Mouse (Mus musculus) midbrain, embryonic 14.5 days (tissue): Measurements from ENCODE around the gene Lgr5. TPM values are rescaled to one million over a fixed set of nuclear protein-coding genes. Genes with fewer than 3 reads are reported as not detected.

Source experiments
- ATAC-seq: fragments of 200-750 bp; cut with Nextera tagmentation; 2 replicates; pipeline ENCODE4 v1.8.0; 2017; ENCODE audit warnings: moderate number of reproducible peaks, moderate library complexity; ENCODE audit not compliant: low FRiP score, low TSS enrichment
- DNase-seq: peaks from one replicate; pipeline ENCODE4 v3.0.0-alpha.2; 2015
- H3K27ac ChIP-seq: fragments of 300-500 bp; sonication (generic); replicated peaks from 2 replicates; pipeline ENCODE4 v1.5.1; 2014; ENCODE audit warnings: mild to moderate bottlenecking, low read depth, low read length, moderate library complexity
- H3K27me3 ChIP-seq: fragments of 300-500 bp; sonication (generic); 2 replicates; pipeline ENCODE4 v1.6.1; 2014; ENCODE audit warnings: low read length, control low read depth, mixed read lengths; ENCODE audit not compliant: control insufficient read depth, insufficient read depth
- H3K36me3 ChIP-seq: fragments of 300-500 bp; sonication (generic); 2 replicates; pipeline ENCODE4 v1.6.1; 2014; ENCODE audit warnings: low read length, control low read depth; ENCODE audit not compliant: control insufficient read depth, insufficient read depth
- H3K4me1 ChIP-seq: fragments of 300-500 bp; sonication (generic); 2 replicates; pipeline ENCODE4 v1.6.1; 2014; ENCODE audit warnings: mild to moderate bottlenecking, antibody characterized with exemption, low read length, control low read depth; ENCODE audit not compliant: control insufficient read depth, insufficient read depth
- H3K4me2 ChIP-seq: fragments of 300-500 bp; sonication (generic); 2 replicates; pipeline ENCODE4 v1.6.1; 2014; ENCODE audit warnings: mild to moderate bottlenecking, low read length, moderate library complexity
- H3K4me3 ChIP-seq: fragments of 300-500 bp; sonication (generic); replicated peaks from 2 replicates; pipeline ENCODE4 v1.5.1; 2014; ENCODE audit warnings: low read depth, low read length
- H3K9ac ChIP-seq: fragments of 300-500 bp; sonication (generic); replicated peaks from 2 replicates; pipeline ENCODE4 v1.6.1; 2014; ENCODE audit warnings: mild to moderate bottlenecking, low read length, moderate library complexity
- H3K9me3 ChIP-seq: fragments of 300-500 bp; sonication (generic); 2 replicates; pipeline ENCODE4 v1.6.1; 2016; ENCODE audit warnings: low read length, control low read depth, mixed read lengths; ENCODE audit not compliant: control insufficient read depth
- WGBS: fragments of 180-500 bp; shearing (Covaris S2); extraction: QIAGEN DNeasy Blood & Tissue Kit; methylation state at CpG from one replicate; pipeline ENCODE4 v1.1.7; 2014; 5-methylcytosine and 5-hydroxymethylcytosine counted together
- polyA plus RNA-seq: library from polyadenylated mRNA; unstranded; fragments of >200 nt; fragmentation: Nextera tagmentation; extraction: Ambion mirVana; gene quantifications from 2 replicates; pipeline ENCODE4 v1.2.1, GENCODE M21; 2014

Lgr5 gene
- polyA plus RNA-seq, 1 experiment from 2014 or later = 1.9 TPM

DNA sequence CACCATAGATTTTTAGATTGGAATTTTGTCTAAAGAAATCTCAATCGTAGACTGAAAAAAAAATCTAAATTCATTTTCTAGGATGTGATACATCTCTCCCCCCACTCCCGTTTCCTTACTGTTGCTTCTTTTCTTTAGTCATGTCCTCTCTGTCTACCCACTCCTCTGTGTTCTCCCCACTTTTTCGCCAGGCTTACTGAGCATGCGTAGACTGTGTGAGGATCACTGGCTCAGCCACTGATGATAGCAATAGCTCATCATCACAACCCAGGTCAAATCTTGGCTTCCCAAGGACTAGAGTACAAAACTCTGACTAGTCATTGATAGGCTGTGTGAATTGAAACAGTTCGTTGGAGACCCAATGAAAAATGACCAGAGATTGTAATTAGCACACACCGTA lies 6.1 kb upstream of the Lgr5 start:
- Histone ChIP-seq H3K9me3 (no peaks in the 10 kb centered on the region), H3K4me2 (no peak overlapping the region), H3K9ac (no peak overlapping the region), H3K27ac (no peak overlapping the region), H3K36me3 (no peaks in the 10 kb centered on the region), H3K4me1 (no peaks in the 10 kb centered on the region), H3K4me3 (no peak overlapping the region), H3K27me3 (peaks cover 8% of the 10 kb centered on the region; the same call in 1 of the 2 replicates)
- DNase-seq (no peak), ATAC-seq (no peak)
- 91% methylated on average over 6 of the region's 6 CpGs for WGBS

DNA sequence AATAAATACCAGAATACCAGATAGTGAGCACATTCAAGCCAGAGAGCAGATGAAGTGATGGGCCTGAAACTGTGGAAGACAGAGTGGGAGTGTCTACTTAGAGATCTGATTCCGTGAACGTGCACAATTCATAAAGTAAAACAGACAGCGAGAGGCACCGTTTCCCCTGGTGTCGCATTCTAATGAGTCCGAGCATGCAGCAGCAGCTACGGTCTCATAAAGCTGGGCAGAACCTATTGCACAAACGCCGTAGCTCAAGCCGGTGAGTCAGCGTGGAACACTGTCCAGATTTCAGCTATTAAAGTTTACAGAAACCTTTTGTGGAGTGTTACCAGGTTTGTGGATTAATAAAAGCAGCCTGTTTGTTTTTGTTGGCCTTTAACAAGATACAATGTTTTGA lies 5.6 kb upstream of the Lgr5 start:
- H3K4me3 ChIP-seq = no peak overlapping the region
- H3K27ac ChIP-seq = no peak overlapping the region
- no peak overlapping the region for H3K9ac ChIP-seq
- no peaks in the 10 kb centered on the region for H3K9me3 ChIP-seq
- 25% methylated on average over 11 of the region's 11 CpGs for WGBS
- 0 out of 2 replicates have a peak overlapping the region, but pooled peaks have one; percentile 6 for H3K4me2 ChIP-seq
- H3K36me3 ChIP-seq = no peaks in the 10 kb centered on the region
- peaks cover 12% of the 10 kb centered on the region; the same call in 1 of the 2 replicates for H3K27me3 ChIP-seq
- DNase-seq (peak; percentile 62), ATAC-seq (no peak)
- H3K4me1 ChIP-seq = peaks cover under 1% of the 10 kb centered on the region; the same call in 1 of the 2 replicates

DNA sequence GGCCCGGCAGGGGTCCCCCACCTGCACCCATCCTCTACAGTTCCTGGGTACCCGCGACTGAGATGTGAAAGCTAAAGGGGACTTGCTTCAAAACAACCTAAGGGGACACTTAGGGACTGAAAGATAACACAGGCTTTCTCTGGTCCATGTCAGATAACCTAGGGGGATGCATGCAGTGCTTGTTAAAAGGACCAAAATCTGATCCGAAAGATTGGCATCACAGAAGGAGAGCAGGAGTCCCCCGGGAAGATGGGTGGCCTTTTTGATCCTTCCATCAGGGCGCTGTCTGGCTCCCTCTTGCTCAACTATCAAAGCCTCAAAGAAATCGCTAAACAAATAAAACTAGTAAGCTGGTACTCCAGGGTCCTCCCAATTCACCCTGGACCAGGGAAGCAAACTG lies 399 bp upstream of the Lgr5 start:
- peak overlapping the region; percentile 97 for H3K4me2 ChIP-seq
- peaks cover 45% of the 10 kb centered on the region for H3K27me3 ChIP-seq
- H3K4me3 ChIP-seq = peak overlapping the region; percentile 59
- peaks cover 15% of the 10 kb centered on the region; the same call in 1 of the 2 replicates for H3K4me1 ChIP-seq
- no peak for ATAC-seq
- peak; percentile 27 for DNase-seq
- no peaks in the 10 kb centered on the region for H3K9me3 ChIP-seq
- no peaks in the 10 kb centered on the region for H3K36me3 ChIP-seq
- 0 out of 2 replicates have a peak overlapping the region, but pooled peaks have one; percentile 13 for H3K27ac ChIP-seq
- under 1% methylated on average over 7 of the region's 7 CpGs for WGBS
- peak overlapping the region; percentile 57 for H3K9ac ChIP-seq

DNA sequence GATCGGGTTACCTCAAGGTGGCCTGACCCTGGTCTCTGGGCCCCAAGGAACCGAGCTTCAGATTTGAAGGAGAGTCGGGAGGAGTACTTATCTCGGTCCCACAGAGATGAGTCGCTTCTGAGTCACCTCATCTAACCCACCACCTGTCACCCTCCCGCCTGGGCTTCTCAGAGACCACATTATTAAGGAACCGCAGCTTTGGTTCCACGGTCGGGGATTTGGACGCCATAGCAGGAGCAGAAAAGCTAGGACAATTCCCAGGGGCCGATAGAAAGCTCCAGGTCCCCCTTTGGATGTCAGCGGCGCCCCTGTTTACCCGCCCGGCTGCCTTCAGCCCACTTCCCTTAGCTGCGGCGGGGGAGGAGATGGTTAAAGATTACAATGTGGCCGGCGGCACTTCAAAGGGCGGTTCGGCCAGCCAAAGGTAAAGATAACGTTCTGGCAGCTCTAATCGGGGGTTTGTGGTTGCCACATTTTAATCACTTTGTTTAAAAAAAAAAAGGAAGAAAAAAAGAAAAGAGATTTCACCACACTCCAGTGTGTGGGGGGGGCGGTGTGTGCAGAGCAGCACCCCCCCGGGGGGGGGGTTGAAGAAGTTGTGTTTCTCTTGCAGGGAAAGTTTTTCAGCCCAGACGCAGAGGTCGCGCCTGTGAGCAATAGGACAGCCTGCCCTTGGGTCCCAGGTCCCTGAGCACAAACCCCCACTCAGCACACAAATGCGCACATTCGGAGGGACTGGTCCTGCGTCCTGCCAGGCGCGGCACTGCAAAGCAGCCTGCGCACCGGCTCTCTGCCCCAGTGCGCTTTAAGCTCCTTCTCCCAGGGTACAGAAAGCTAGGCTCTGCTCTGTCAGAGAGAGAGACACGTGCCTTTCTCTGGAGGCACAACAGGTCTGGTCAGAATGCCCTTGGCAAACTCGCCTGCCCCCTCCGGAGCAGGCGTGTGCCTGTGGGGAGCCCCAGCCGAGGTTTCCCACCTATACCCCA lies 1.0 kb downstream of the Lgr5 start:
- H3K4me3 ChIP-seq = peak overlapping the region; percentile 59
- H3K27ac ChIP-seq = no peak overlapping the region; the same call in 1 of the 2 replicates
- no peaks in the 10 kb centered on the region for H3K36me3 ChIP-seq
- H3K9me3 ChIP-seq = no peaks in the 10 kb centered on the region
- DNase-seq = peak; percentile 74
- ATAC-seq = peak; percentile 69
- WGBS = under 1% methylated on average over 41 of the region's 41 CpGs
- H3K9ac ChIP-seq = peak overlapping the region; percentile 57
- H3K27me3 ChIP-seq = peaks cover 48% of the 10 kb centered on the region
- H3K4me2 ChIP-seq = peak overlapping the region; percentile 97
- H3K4me1 ChIP-seq = peaks cover 15% of the 10 kb centered on the region; the same call in 1 of the 2 replicates

DNA sequence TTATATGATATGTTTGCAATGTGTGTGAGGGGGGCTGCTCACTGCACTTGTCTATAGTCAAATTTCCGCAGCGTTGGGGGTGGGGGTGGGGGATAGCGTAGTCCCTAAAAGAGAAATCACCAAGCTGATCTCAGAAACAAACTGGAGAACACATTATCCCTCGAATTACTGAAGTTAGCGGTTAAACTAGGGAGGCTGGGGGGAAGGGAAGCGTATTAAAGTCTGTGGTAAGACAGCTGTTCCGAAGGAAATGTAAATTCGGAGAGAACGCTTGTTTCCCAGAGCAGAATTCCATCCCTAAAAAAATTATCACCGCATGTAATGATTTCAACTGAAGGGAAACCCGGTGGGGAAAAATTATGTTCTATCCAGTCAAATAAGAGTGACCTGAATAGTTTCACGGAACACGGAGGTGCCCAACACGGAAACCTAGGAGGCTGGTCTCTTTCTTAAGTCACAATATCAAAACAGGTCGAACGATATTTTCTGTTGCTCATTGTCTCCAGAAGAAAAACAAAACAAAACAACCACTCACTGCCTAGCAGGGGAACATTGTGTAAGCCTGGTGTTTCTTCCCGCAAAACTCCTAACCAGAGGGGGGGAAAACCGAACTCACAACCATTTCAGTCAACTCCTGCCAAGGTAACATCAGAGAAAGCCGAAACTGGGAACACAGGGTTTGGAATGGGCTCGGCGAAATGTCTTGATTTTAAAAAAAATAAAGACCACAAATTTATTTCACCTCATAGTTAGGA lies 1.9 kb downstream of the Lgr5 start:
- H3K9ac ChIP-seq = no peak overlapping the region

DNA sequence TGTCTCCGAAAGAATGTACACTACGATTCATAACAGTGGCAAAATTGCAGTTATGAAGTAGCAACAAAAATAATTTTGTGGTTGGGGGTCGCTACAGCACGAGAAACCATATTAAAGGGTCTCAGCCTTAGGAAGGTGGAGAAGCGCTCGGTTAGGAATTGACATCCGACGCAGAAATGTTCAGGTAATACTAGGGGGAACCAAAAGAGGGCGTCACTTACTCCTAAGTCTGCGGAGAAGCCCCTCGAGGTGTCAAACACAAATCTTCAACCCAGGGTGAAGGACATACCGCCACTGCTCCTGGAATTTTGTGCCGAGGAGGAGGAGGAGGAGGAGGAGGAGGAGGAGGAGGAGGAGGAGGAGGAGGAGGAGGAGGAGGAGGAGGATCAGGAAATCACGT lies 2.9 kb downstream of the Lgr5 start:
- Histone ChIP-seq H3K4me1 (peaks cover 17% of the 10 kb centered on the region), H3K27ac (no peak overlapping the region), H3K36me3 (no peaks in the 10 kb centered on the region), H3K9me3 (no peaks in the 10 kb centered on the region), H3K27me3 (peaks cover 48% of the 10 kb centered on the region), H3K4me2 (peak overlapping the region; percentile 97), H3K9ac (no peak overlapping the region), H3K4me3 (no peak overlapping the region)
- DNase-seq (peak; percentile 37), ATAC-seq (no peak)
- 18% methylated on average over 13 of the region's 14 CpGs for WGBS

More for the DNA sequence above, 1.9 kb downstream of the Lgr5 start:
- ATAC-seq (no peak), DNase-seq (peak; percentile 52)
- H3K27me3 ChIP-seq = peaks cover 48% of the 10 kb centered on the region
- peak overlapping the region; percentile 59 for H3K4me3 ChIP-seq
- peak overlapping the region; percentile 97 for H3K4me2 ChIP-seq
- 1% methylated on average over 21 of the region's 21 CpGs for WGBS
- no peak overlapping the region for H3K27ac ChIP-seq
- no peaks in the 10 kb centered on the region for H3K36me3 ChIP-seq
- H3K4me1 ChIP-seq = peaks cover 15% of the 10 kb centered on the region; the same call in 1 of the 2 replicates
- H3K9me3 ChIP-seq = no peaks in the 10 kb centered on the region

- no peak for ATAC-seq
- Histone ChIP-seq H3K27ac (no peak overlapping the region), H3K27me3 (peaks cover 35% of the 10 kb centered on the region), H3K36me3 (no peaks in the 10 kb centered on the region), H3K4me3 (no peak overlapping the region), H3K9ac (no peak overlapping the region), H3K9me3 (no peaks in the 10 kb centered on the region), H3K4me1 (peaks cover 19% of the 10 kb centered on the region), H3K4me2 (no peak overlapping the region)
- WGBS = 88% methylated on average over 3 of the region's 3 CpGs
- no peak for DNase-seq
These were observed 4.5 kb downstream of the Lgr5 start for GRCm38 (mm10) chr10:115583071-115583470.

DNA sequence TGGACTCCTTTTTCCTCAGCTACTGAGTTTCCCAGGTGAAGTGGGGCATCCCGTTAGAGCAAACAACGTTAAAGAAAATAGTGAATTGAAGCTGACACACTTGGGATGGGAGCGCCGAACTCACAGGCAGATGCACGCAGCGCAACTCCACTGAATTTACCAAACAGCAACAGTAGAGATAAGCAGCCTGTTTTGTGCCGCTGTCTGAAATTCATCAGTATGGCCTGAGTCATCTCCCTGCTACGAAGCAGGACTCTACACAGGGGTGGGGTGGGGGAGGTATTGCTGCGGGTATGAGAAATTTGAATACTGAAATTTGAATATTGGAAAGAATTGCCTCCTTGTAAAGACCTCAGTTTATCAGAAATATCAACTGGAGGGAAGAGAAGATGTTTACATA lies 5.6 kb downstream of the Lgr5 start:
- ATAC-seq (no peak), DNase-seq (no peak)
- no peak overlapping the region for H3K4me2 ChIP-seq
- peaks cover 16% of the 10 kb centered on the region for H3K4me1 ChIP-seq
- no peak overlapping the region for H3K27ac ChIP-seq
- H3K9ac ChIP-seq = no peak overlapping the region
- 77% methylated on average over 9 of the region's 9 CpGs for WGBS
- no peaks in the 10 kb centered on the region for H3K9me3 ChIP-seq
- peaks cover 34% of the 10 kb centered on the region for H3K27me3 ChIP-seq
- H3K36me3 ChIP-seq = no peaks in the 10 kb centered on the region
- no peak overlapping the region for H3K4me3 ChIP-seq
